Mouse (Mus musculus): ENCODE measurements at regions not wholly inside any gene's neighbourhood (a gene's known extent, or its start where the extent isn't known, plus 50 kb on each side); places are given as distances from the start of the nearest gene placed in this dataset.

- DNase-seq (ENCODE audit: low spot score) (no peak), ATAC-seq (no peak)
- no peak overlapping the region for H3K4me3 ChIP-seq (ENCODE audit: low read length)
- 93% methylated on average over 1 of the region's 1 CpGs for WGBS
- no peak overlapping the region for H3K4me2 ChIP-seq (ENCODE audit: low read depth, low read length)
- H3K27ac ChIP-seq: no peak overlapping the region
- no peak for TF ChIP-seq CTCF (IDR thresholded peaks at IDR 0.05; ENCODE audit: low read depth)
- H3K36me3 ChIP-seq (ENCODE audit: insufficient read depth, low read length): no peaks in the 10 kb centered on the region
- H3K9ac ChIP-seq (replicated peaks; ENCODE audit: low read length): no peak overlapping the region
- H3K4me1 ChIP-seq (ENCODE audit: insufficient read depth, low read length): no peaks in the 10 kb centered on the region
- no peaks in the 10 kb centered on the region for H3K9me3 ChIP-seq (ENCODE audit: low read length)
- no peaks in the 10 kb centered on the region for H3K27me3 ChIP-seq (ENCODE audit: insufficient read depth, low read length)
These were observed 842.8 kb downstream of the Pcdh17 start for GRCm38 (mm10) chr14:85286203-85286602.

GRCm38 (mm10) chr14:85287460-85287859 lies 844.1 kb downstream of the Pcdh17 start:
- Histone ChIP-seq H3K4me1 (ENCODE audit: insufficient read depth, low read length) (no peaks in the 10 kb centered on the region), H3K27me3 (ENCODE audit: insufficient read depth, low read length) (no peaks in the 10 kb centered on the region), H3K9ac (replicated peaks; ENCODE audit: low read length) (no peak overlapping the region), H3K36me3 (ENCODE audit: insufficient read depth, low read length) (no peaks in the 10 kb centered on the region), H3K4me2 (ENCODE audit: low read depth, low read length) (no peak overlapping the region), H3K27ac (no peak overlapping the region), H3K4me3 (ENCODE audit: low read length) (no peak overlapping the region), H3K9me3 (ENCODE audit: low read length) (no peaks in the 10 kb centered on the region)
- no peak for TF ChIP-seq CTCF (IDR thresholded peaks at IDR 0.05; ENCODE audit: low read depth)
- WGBS: 86% methylated on average over 2 of the region's 2 CpGs
- DNase-seq (ENCODE audit: low spot score): no peak
- ATAC-seq: no peak

GRCm38 (mm10) chr14:85298991-85299390 lies 855.6 kb downstream of the Pcdh17 start:
- no peak for DNase-seq (ENCODE audit: low spot score)
- H3K4me3 ChIP-seq (ENCODE audit: low read length): no peak overlapping the region
- no peak overlapping the region for H3K27ac ChIP-seq
- no peaks in the 10 kb centered on the region for H3K36me3 ChIP-seq (ENCODE audit: insufficient read depth, low read length)
- H3K4me2 ChIP-seq (ENCODE audit: low read depth, low read length): no peak overlapping the region
- no peak overlapping the region for H3K9ac ChIP-seq (replicated peaks; ENCODE audit: low read length)
- H3K9me3 ChIP-seq (ENCODE audit: low read length): no peaks in the 10 kb centered on the region
- no peaks in the 10 kb centered on the region for H3K4me1 ChIP-seq (ENCODE audit: insufficient read depth, low read length)
- ATAC-seq: no peak
- no peaks in the 10 kb centered on the region for H3K27me3 ChIP-seq (ENCODE audit: insufficient read depth, low read length)
- no peak for TF ChIP-seq CTCF (IDR thresholded peaks at IDR 0.05; ENCODE audit: low read depth)
- WGBS: 86% methylated on average over 3 of the region's 3 CpGs

- WGBS: 91% methylated on average over 2 of the region's 2 CpGs
- Histone ChIP-seq H3K9me3 (ENCODE audit: low read length) (no peaks in the 10 kb centered on the region), H3K36me3 (ENCODE audit: insufficient read depth, low read length) (no peaks in the 10 kb centered on the region), H3K4me2 (ENCODE audit: low read depth, low read length) (no peak overlapping the region), H3K4me3 (ENCODE audit: low read length) (no peak overlapping the region), H3K4me1 (ENCODE audit: insufficient read depth, low read length) (no peaks in the 10 kb centered on the region), H3K27ac (no peak overlapping the region), H3K9ac (replicated peaks; ENCODE audit: low read length) (no peak overlapping the region), H3K27me3 (ENCODE audit: insufficient read depth, low read length) (no peaks in the 10 kb centered on the region)
- ATAC-seq: no peak
- no peak for TF ChIP-seq CTCF (IDR thresholded peaks at IDR 0.05; ENCODE audit: low read depth)
- no peak for DNase-seq (ENCODE audit: low spot score)
These were observed 877.3 kb downstream of the Pcdh17 start for GRCm38 (mm10) chr14:85320679-85321078.

GRCm38 (mm10) chr14:85333277-85333676 lies 889.9 kb downstream of the Pcdh17 start:
- Histone ChIP-seq H3K36me3 (ENCODE audit: insufficient read depth, low read length) (no peaks in the 10 kb centered on the region), H3K27ac (no peak overlapping the region), H3K9ac (replicated peaks; ENCODE audit: low read length) (no peak overlapping the region), H3K4me2 (ENCODE audit: low read depth, low read length) (no peak overlapping the region), H3K27me3 (ENCODE audit: insufficient read depth, low read length) (no peaks in the 10 kb centered on the region), H3K4me1 (ENCODE audit: insufficient read depth, low read length) (no peaks in the 10 kb centered on the region), H3K4me3 (ENCODE audit: low read length) (no peak overlapping the region), H3K9me3 (ENCODE audit: low read length) (no peaks in the 10 kb centered on the region)
- no peak for ATAC-seq
- no peak for DNase-seq (ENCODE audit: low spot score)
- 57% methylated on average over 3 of the region's 3 CpGs for WGBS
- no peak for TF ChIP-seq CTCF (IDR thresholded peaks at IDR 0.05; ENCODE audit: low read depth)

- no peak overlapping the region for H3K9ac ChIP-seq (replicated peaks; ENCODE audit: low read length)
- no peak overlapping the region for H3K4me2 ChIP-seq (ENCODE audit: low read depth, low read length)
- no peak overlapping the region for H3K4me3 ChIP-seq (ENCODE audit: low read length)
- H3K4me1 ChIP-seq (ENCODE audit: insufficient read depth, low read length): no peaks in the 10 kb centered on the region
- no peaks in the 10 kb centered on the region for H3K27me3 ChIP-seq (ENCODE audit: insufficient read depth, low read length)
- no peaks in the 10 kb centered on the region for H3K36me3 ChIP-seq (ENCODE audit: insufficient read depth, low read length)
- WGBS: 83% methylated on average over 3 of the region's 3 CpGs
- H3K9me3 ChIP-seq (ENCODE audit: low read length): no peaks in the 10 kb centered on the region
- no peak overlapping the region for H3K27ac ChIP-seq
- TF ChIP-seq CTCF (IDR thresholded peaks at IDR 0.05; ENCODE audit: low read depth): no peak
- no peak for ATAC-seq
- no peak for DNase-seq (ENCODE audit: low spot score)
These were observed 893.8 kb downstream of the Pcdh17 start for GRCm38 (mm10) chr14:85337182-85337581.

- H3K36me3 ChIP-seq (ENCODE audit: insufficient read depth, low read length): no peaks in the 10 kb centered on the region
- H3K4me1 ChIP-seq (ENCODE audit: insufficient read depth, low read length): no peaks in the 10 kb centered on the region
- no peak overlapping the region for H3K4me2 ChIP-seq (ENCODE audit: low read depth, low read length)
- H3K27ac ChIP-seq: no peak overlapping the region
- H3K9me3 ChIP-seq (ENCODE audit: low read length): no peaks in the 10 kb centered on the region
- no peak overlapping the region for H3K4me3 ChIP-seq (ENCODE audit: low read length)
- H3K9ac ChIP-seq (replicated peaks; ENCODE audit: low read length): no peak overlapping the region
- WGBS: 27% methylated on average over 4 of the region's 4 CpGs
- H3K27me3 ChIP-seq (ENCODE audit: insufficient read depth, low read length): no peaks in the 10 kb centered on the region
- TF ChIP-seq CTCF (IDR thresholded peaks at IDR 0.05; ENCODE audit: low read depth): no peak
- ATAC-seq (peak; percentile 85), DNase-seq (ENCODE audit: low spot score) (peak; percentile 48)
These were observed 911.4 kb downstream of the Pcdh17 start for GRCm38 (mm10) chr14:85354626-85355355.

Data from hindbrain, postnatal 0 days (tissue).